Mouse (Mus musculus) kidney, embryonic 16.5 days (tissue): ENCODE results near the gene Tada3. TPM values are rescaled to one million over a fixed set of nuclear protein-coding genes. Genes with fewer than 3 reads are reported as not detected.

Source experiments
- ATAC-seq: fragments of 200-750 bp; cut with Nextera tagmentation; 2 replicates; pipeline ENCODE4 v1.8.0; 2017; ENCODE audit warnings: moderate TSS enrichment; ENCODE audit not compliant: low FRiP score, low TSS enrichment
- H3K27ac ChIP-seq: fragments of 300-500 bp; sonication (generic); 2 replicates; pipeline ENCODE4 v1.5.1; 2014; ENCODE audit warnings: low read length
- H3K27me3 ChIP-seq: fragments of 300-500 bp; sonication (generic); 2 replicates; pipeline ENCODE4 v1.6.1; 2014; ENCODE audit warnings: low read length, control low read depth, mixed read lengths; ENCODE audit not compliant: insufficient read depth
- H3K36me3 ChIP-seq: fragments of 300-500 bp; sonication (generic); 2 replicates; pipeline ENCODE4 v1.6.1; 2014; ENCODE audit warnings: low read length, control low read depth, mixed read lengths; ENCODE audit not compliant: insufficient read depth
- H3K4me1 ChIP-seq: fragments of 300-500 bp; sonication (generic); 2 replicates; pipeline ENCODE4 v1.6.1; 2014; ENCODE audit warnings: low read length, control low read depth, mixed read lengths; ENCODE audit not compliant: insufficient read depth
- H3K4me2 ChIP-seq: fragments of 300-500 bp; sonication (generic); replicated peaks from 2 replicates; pipeline ENCODE4 v1.6.1; 2014; ENCODE audit warnings: low read depth, low read length
- H3K4me3 ChIP-seq: fragments of 300-500 bp; sonication (generic); 2 replicates; pipeline ENCODE4 v1.5.1; 2014; ENCODE audit warnings: mild to moderate bottlenecking, low read length
- H3K9ac ChIP-seq: fragments of 300-500 bp; sonication (generic); replicated peaks from 2 replicates; pipeline ENCODE4 v1.6.1; 2014; ENCODE audit warnings: low read length
- H3K9me3 ChIP-seq: fragments of 300-500 bp; sonication (generic); 2 replicates; pipeline ENCODE4 v1.6.1; 2016; ENCODE audit warnings: low read length, control low read depth
- WGBS: fragments of 180-500 bp; shearing (Covaris S2); extraction: QIAGEN DNeasy Blood & Tissue Kit; methylation state at CpG from one replicate; pipeline ENCODE4 v1.1.7; 2014; 5-methylcytosine and 5-hydroxymethylcytosine counted together
- polyA plus RNA-seq: library from polyadenylated mRNA; unstranded; fragments of >200 nt; fragmentation: Nextera tagmentation; extraction: Ambion mirVana; gene quantifications from 2 replicates; pipeline ENCODE4 v1.2.1, GENCODE M21; 2015

The Tada3 gene
- polyA plus RNA-seq, 1 experiment from 2014 or later, result 66.7 TPM

DNA sequence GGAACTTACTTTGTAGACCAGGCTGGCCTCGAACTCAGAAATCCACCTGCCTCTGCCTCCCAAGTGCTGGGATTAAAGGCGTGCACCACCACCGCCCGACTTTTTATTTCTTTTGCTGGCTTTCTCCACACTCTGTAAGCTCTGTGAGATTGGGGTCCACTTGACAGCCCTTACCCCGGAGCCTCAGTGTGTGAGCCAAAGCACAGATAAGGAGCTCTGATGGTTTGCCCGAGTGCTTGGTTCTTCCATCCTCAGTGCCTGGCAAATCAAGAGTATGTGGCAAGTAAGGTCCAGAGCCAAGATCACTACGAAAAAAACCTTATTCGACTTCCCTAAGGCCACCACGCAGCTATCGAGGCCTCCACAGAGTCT lies 14.3 kb upstream of the Tada3 start:
- Histone ChIP-seq H3K4me3 (peak overlapping the region; percentile 54), H3K36me3 (peaks cover 39% of the 10 kb centered on the region), H3K4me1 (peaks cover 12% of the 10 kb centered on the region; the same call in 1 of the 2 replicates), H3K27ac (no peak overlapping the region), H3K4me2 (peak overlapping the region; percentile 90), H3K9ac (peak overlapping the region; percentile 71), H3K9me3 (no peaks in the 10 kb centered on the region), H3K27me3 (no peaks in the 10 kb centered on the region)
- ATAC-seq, result no peak; the same call in 1 of the 2 replicates
- 24% methylated on average over 10 of the region's 10 CpGs for WGBS

DNA sequence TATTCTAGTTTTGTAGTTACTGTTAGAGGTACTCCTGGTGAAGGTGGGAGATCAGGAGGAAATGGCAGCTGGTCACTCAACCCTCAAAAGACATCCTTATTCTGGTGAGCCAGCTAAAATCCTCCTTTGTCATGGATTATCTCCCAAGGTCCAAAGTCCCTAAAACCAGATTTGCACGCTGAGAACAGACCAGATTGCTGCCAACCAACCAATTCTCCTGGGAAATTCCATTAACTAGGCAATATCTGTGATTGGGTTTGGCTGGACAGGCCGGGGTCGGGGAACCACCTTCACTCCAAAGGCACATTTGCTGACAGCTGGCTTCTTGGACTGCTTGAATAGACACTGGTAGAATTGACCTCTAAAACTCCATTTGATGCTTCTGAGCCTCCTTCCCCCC lies 13.0 kb upstream of the Tada3 start:
- Histone ChIP-seq H3K9ac (no peak overlapping the region), H3K36me3 (peaks cover 49% of the 10 kb centered on the region), H3K27me3 (no peaks in the 10 kb centered on the region), H3K4me1 (peaks cover 12% of the 10 kb centered on the region; the same call in 1 of the 2 replicates), H3K4me2 (no peak overlapping the region), H3K27ac (no peak overlapping the region), H3K4me3 (no peak overlapping the region), H3K9me3 (no peaks in the 10 kb centered on the region)
- 97% methylated on average over 3 of the region's 3 CpGs for WGBS
- ATAC-seq, result no peak

DNA sequence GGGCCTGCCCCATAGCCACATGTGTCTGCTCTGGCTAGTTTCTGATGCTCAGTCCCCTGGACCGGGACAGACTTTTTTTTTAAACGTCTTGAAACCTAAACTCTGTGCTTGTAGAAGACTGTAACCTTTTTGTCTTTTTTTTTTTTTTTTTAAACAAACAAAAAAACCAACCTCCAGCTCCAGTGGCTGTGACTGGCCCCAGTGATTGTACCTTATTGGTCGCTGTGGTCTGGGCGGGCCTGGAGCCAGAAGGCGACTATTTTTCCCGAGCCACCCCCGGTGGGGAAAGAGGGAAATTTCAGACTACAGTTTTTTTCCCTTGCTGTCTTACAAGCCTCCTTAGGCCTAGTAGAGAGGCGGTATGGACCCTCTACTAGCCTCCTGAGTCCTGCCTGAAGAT lies 11.3 kb upstream of the Tada3 start, which contains the start of gene Ttll3:
Gene Ttll3 (plus strand): TSS at position 301 of the 400 bp plus-strand sequence.
- no peaks in the 10 kb centered on the region for H3K9me3 ChIP-seq
- whole genome bisulfite sequencing, result 73% methylated on average over 8 of the region's 8 CpGs
- no peak within 1 kb of the TSS for H3K4me2 ChIP-seq
- no peak within 1 kb of the TSS for H3K27ac ChIP-seq
- no peak within 1 kb of the TSS for H3K9ac ChIP-seq
- peaks cover 12% of the 10 kb centered on the region; the same call in 1 of the 2 replicates for H3K4me1 ChIP-seq
- H3K4me3 ChIP-seq, result no peak within 1 kb of the TSS
- no peak for ATAC-seq
- no peaks in the 10 kb centered on the region for H3K27me3 ChIP-seq
- H3K36me3 ChIP-seq, result peaks cover 60% of the 10 kb centered on the region

DNA sequence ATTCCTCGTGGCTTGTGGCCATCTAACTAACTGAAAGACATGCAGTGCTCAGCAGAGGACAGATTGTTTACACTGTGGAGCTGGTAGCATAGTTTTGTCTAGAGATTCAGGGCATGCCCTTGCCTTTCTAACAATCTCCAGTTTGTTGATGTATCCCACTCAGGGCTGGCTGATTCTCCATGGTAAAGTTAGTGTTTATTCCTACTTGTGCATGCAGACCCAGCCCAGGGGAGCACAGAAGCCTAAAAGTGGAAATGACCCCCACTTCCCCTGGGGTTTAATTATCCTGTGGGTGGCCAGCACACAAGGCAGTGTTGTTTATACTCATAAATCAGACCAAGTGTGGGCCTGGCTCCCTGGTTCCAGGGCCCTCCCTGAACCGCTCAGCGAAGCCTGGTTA lies 8.3 kb upstream of the Tada3 start:
- no peak for ATAC-seq
- no peaks in the 10 kb centered on the region for H3K27me3 ChIP-seq

DNA sequence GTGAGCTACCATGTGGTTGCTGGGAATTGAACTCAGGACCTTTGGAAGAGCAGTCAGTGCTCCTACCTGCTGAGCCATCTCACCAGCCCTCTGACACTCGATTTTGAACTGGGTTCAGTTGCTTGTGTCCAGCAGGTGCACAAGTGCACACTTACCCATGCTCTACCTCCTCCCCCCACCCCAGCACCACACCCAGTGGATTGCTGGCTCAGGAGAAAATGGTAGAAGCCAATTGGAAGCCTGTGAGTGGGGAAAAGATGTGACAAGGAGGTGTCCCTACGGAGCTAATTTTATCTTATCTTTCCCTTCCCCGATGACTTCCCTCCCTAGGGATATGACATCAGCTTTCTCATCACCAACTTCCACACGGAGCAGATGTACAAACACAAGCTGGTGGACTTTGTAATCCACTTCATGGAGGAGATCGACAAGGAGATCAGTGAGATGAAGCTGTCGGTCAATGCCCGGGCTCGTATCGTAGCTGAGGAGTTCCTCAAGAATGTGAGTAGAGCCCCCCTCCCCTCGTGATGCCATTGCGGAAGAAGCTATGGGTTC lies 7.6 kb upstream of the Tada3 start:
- WGBS, result 85% methylated on average over 11 of the region's 11 CpGs
- H3K27me3 ChIP-seq, result no peaks in the 10 kb centered on the region
- no peak overlapping the region for H3K9ac ChIP-seq
- no peak overlapping the region for H3K27ac ChIP-seq
- H3K9me3 ChIP-seq, result no peaks in the 10 kb centered on the region
- no peak for ATAC-seq
- no peak overlapping the region for H3K4me3 ChIP-seq
- no peak overlapping the region for H3K4me2 ChIP-seq
- H3K4me1 ChIP-seq, result no peaks in the 10 kb centered on the region
- H3K36me3 ChIP-seq, result peaks cover 82% of the 10 kb centered on the region

More for the DNA sequence above, 8.3 kb upstream of the Tada3 start:
- H3K4me2 ChIP-seq, result no peak overlapping the region
- H3K4me3 ChIP-seq, result no peak overlapping the region
- no peak overlapping the region for H3K9ac ChIP-seq
- no peak overlapping the region for H3K27ac ChIP-seq
- WGBS, result 41% methylated on average over 3 of the region's 3 CpGs
- no peaks in the 10 kb centered on the region for H3K4me1 ChIP-seq
- no peaks in the 10 kb centered on the region for H3K9me3 ChIP-seq
- peaks cover 79% of the 10 kb centered on the region for H3K36me3 ChIP-seq

GRCm38 (mm10) chr6:113384351-113384927 lies 6.8 kb upstream of the Tada3 start:
- Histone ChIP-seq H3K9me3 (no peaks in the 10 kb centered on the region), H3K4me2 (no peak overlapping the region), H3K9ac (no peak overlapping the region), H3K4me1 (peaks cover 1% of the 10 kb centered on the region; the same call in 1 of the 2 replicates), H3K36me3 (peaks cover 74% of the 10 kb centered on the region), H3K4me3 (no peak overlapping the region), H3K27me3 (no peaks in the 10 kb centered on the region), H3K27ac (no peak overlapping the region)
- WGBS, result 92% methylated on average over 8 of the region's 8 CpGs
- no peak for ATAC-seq

DNA sequence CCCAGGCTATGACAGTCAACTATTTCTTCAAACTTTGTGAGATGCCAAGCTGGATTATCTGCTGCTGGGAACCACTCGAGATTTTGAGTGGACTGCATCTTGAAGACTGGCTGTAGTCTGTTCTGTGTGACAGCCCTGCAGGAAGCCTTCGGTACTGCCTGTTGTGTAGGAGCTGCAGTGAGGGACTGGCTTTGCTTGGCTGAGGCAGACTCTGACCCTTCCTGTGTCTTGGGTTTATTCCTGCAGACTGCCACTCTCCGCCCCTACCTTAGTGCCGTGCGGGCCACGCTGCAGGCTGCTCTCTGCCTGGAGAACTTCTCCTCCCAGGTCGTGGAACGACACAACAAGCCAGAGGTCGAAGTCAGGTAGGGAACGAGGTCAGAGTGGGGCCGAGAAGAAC lies 2.8 kb upstream of the Tada3 start:
- H3K4me1 ChIP-seq, result peaks cover 18% of the 10 kb centered on the region
- no peak overlapping the region for H3K9ac ChIP-seq
- no peak for ATAC-seq
- H3K27me3 ChIP-seq, result no peaks in the 10 kb centered on the region
- H3K9me3 ChIP-seq, result no peaks in the 10 kb centered on the region
- H3K27ac ChIP-seq, result no peak overlapping the region
- H3K36me3 ChIP-seq, result peaks cover 44% of the 10 kb centered on the region
- WGBS, result 93% methylated on average over 11 of the region's 11 CpGs
- no peak overlapping the region for H3K4me3 ChIP-seq
- no peak overlapping the region for H3K4me2 ChIP-seq

- H3K4me2 ChIP-seq, result peak overlapping the region; percentile 86
- ATAC-seq, result no peak
- H3K4me1 ChIP-seq, result peaks cover 18% of the 10 kb centered on the region
- H3K27ac ChIP-seq, result no peak overlapping the region
- 77% methylated on average over 6 of the region's 6 CpGs for WGBS
- peaks cover 43% of the 10 kb centered on the region for H3K36me3 ChIP-seq
- peak overlapping the region; percentile 99 for H3K4me3 ChIP-seq
- no peaks in the 10 kb centered on the region for H3K9me3 ChIP-seq
- H3K9ac ChIP-seq, result peak overlapping the region; percentile 98
- H3K27me3 ChIP-seq, result no peaks in the 10 kb centered on the region
Observed at GRCm38 (mm10) chr6:113379246-113379645, 1.6 kb upstream of the Tada3 start.

DNA sequence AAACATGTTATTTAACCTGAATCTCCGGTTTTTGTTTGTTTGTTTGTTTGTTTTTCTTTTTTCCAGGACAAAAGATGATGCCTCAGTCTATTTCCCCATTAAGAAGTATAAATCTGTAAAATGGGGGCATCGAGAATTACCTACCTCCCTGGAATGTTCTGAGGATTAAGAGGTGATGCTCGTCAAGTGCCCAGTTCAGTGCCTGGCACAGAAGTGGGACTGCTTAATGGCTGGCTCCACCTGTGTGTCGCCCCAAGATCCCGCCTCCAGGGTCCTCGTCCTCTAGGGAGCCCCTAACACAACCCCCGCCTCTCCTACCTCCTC lies 549 bp downstream of the Tada3 start:
- Histone ChIP-seq H3K4me1 (peaks cover 18% of the 10 kb centered on the region), H3K27ac (peak overlapping the region; percentile 98), H3K4me2 (peak overlapping the region; percentile 86), H3K27me3 (no peaks in the 10 kb centered on the region), H3K9ac (peak overlapping the region; percentile 98), H3K9me3 (no peaks in the 10 kb centered on the region), H3K4me3 (peak overlapping the region; percentile 99), H3K36me3 (peaks cover 47% of the 10 kb centered on the region)
- no peak for ATAC-seq
- 6% methylated on average over 7 of the region's 7 CpGs for WGBS

- no peaks in the 10 kb centered on the region for H3K9me3 ChIP-seq
- H3K4me3 ChIP-seq, result no peak overlapping the region
- no peak overlapping the region for H3K4me2 ChIP-seq
- ATAC-seq, result no peak
- 96% methylated on average over 4 of the region's 4 CpGs for WGBS
- peaks cover 56% of the 10 kb centered on the region for H3K36me3 ChIP-seq
- H3K4me1 ChIP-seq, result peaks cover 8% of the 10 kb centered on the region
- no peak overlapping the region for H3K9ac ChIP-seq
- H3K27me3 ChIP-seq, result no peaks in the 10 kb centered on the region
- no peak overlapping the region for H3K27ac ChIP-seq
Observed at GRCm38 (mm10) chr6:113373491-113373890, 4.2 kb downstream of the Tada3 start.
